Mouse (Mus musculus): ENCODE results near the gene Cdkn2b. TPM values are rescaled to one million over a fixed set of nuclear protein-coding genes. Genes with fewer than 3 reads are reported as not detected.

The Cdkn2b gene
- polyA plus RNA-seq, 1 experiment from 2014 or later = 0.34 TPM

DNA sequence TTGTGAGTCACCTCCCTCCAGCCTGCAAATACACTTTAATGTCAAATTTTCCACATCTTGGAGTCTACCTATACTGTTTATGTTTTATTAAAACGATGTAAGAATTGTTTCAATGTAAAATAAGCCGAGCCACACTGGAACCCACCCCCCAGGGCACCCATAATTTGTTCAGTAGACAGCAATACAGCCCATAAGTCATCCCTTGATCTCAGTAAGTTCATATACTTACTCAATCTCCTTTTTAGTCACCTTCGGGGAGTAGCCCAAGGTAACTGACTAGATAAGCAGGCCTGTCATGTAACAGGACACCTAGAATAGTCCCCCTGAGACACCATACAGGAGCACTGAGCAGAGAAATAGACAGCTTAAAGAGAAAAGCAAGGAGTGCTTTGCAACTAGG, 5.1 kb downstream of the Cdkn2b start:
- WGBS = 6% methylated on average over 3 of the region's 3 CpGs
- Histone ChIP-seq H3K27ac (no peak overlapping the region), H3K4me3 (no peak overlapping the region), H3K27me3 (ENCODE audit: low read depth, poor library complexity, severe bottlenecking) (peaks cover 100% of the 10 kb centered on the region), H3K4me1 (peaks cover 9% of the 10 kb centered on the region), H3K36me3 (no peaks in the 10 kb centered on the region), H3K9me3 (replicated peaks) (no peaks in the 10 kb centered on the region)
- DNase-seq (ENCODE audit: low spot score) = no peak

DNA sequence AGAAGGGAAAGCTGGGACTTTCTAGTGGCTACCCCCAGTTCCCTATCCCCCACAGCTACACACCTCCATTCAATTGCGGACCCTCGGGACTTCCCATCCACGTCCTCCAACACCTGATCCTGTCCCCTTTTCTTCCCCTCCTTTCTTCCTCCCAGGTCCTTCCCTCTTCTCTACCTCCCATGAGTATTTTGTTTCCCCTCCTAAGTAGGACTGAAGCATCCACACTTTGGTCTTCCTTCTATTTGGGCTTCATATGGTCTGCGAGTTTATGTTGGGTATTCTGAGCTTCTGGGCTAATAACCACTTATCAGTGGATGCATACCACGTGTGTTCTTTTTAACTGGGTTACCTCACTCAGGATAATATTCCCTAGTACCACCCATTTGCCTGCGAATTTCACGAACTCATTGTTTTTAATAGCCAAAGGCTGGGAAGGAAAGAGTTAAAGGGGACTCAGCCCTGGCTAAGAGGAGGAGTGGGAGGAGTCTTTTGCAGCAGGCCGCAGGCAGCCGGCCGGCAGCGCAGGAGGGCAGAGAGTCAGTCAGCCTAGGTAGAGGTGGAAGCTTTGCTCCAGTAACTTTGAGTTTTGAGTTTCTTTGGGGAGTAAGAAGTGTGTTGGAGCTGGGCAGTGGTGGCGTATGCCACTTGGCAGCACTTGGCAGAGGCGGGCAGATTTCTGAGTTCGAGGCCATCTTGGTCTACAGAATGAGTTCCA, 7.4 kb downstream of the Cdkn2b start:
- Histone ChIP-seq H3K36me3 (no peaks in the 10 kb centered on the region), H3K9me3 (replicated peaks) (no peaks in the 10 kb centered on the region), H3K27me3 (ENCODE audit: low read depth, poor library complexity, severe bottlenecking) (peaks cover 98% of the 10 kb centered on the region), H3K4me3 (no peak overlapping the region), H3K27ac (no peak overlapping the region), H3K4me1 (peaks cover 5% of the 10 kb centered on the region; the same call in 1 of the 2 replicates)
- peak; percentile 64 for DNase-seq (ENCODE audit: low spot score)
- under 1% methylated on average over 14 of the region's 14 CpGs for WGBS

GRCm38 (mm10) chr4:89302129-89302528, 8.7 kb downstream of the Cdkn2b start:
- Histone ChIP-seq H3K27me3 (ENCODE audit: low read depth, poor library complexity, severe bottlenecking) (peaks cover 98% of the 10 kb centered on the region), H3K36me3 (no peaks in the 10 kb centered on the region), H3K27ac (no peak overlapping the region), H3K9me3 (replicated peaks) (no peaks in the 10 kb centered on the region), H3K4me1 (peaks cover 5% of the 10 kb centered on the region; the same call in 1 of the 2 replicates), H3K4me3 (no peak overlapping the region)
- WGBS = 3% methylated on average over 1 of the region's 1 CpGs
- no peak for DNase-seq (ENCODE audit: low spot score)

DNA sequence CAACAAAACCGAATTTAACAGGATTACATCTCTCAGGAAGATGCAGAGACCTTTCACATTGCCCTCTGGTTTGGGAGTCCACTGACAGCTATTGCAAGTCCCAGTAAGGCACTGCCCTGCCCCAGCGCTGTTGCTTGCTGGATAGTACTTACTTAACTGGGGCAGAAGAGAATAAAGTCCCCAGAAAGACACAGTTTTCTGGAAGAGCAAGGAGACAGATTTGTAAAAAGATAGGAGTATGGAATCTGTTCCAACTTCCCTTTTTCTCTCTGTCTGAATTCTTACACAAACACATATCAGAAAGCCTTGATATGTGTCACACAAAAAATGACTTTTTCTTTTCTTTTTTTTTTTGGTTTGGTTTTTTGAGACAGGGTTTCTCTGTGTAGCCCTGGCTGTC, 11.1 kb downstream of the Cdkn2b start:
- H3K27me3 ChIP-seq (ENCODE audit: low read depth, poor library complexity, severe bottlenecking) = peaks cover 98% of the 10 kb centered on the region
- peaks cover 15% of the 10 kb centered on the region for H3K4me1 ChIP-seq
- no peak overlapping the region for H3K27ac ChIP-seq
- WGBS = 3% methylated on average over 2 of the region's 2 CpGs
- no peaks in the 10 kb centered on the region for H3K9me3 ChIP-seq (replicated peaks)
- no peaks in the 10 kb centered on the region for H3K36me3 ChIP-seq
- no peak overlapping the region for H3K4me3 ChIP-seq
- no peak for DNase-seq (ENCODE audit: low spot score)

DNA sequence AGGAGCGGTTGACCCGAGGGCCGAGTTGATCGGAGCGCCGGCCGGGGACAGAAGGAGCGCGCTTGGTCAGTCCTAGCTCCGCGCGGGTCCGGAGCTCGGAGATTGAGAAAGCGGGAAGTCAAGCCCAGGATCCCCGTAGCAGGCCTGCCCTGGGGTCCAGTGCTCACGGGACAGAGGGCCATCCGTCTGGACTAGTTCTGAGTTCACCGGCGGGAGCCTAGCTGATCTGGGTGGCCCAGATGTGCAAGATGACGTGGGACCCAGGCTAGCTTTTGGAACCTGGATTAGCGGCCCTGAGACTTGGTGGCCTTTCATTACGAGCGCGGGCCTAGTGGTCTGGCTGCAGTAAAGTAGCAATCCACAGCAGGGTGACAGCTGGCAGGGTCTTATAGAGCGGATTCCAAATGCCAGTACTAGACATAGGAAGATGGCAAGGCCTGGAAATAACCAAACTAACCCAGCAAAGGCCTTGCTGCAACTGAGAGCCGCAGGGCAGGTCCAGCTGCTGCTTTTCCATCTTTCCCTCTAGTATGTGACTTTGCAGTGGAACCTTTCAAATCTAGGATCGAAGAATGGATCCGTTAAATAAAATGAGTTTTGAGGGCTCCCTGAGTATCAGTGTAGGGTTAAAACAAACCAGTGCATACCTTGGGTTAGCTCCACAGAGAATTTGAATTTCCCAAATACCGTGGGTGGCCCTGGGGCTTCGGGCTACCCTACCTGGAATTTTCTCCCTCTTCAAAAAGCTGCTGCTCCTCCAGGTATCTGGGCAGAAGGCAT, 15.2 kb downstream of the Cdkn2b start:
- H3K4me1 ChIP-seq = peaks cover 18% of the 10 kb centered on the region
- H3K9me3 ChIP-seq (replicated peaks) = no peaks in the 10 kb centered on the region
- H3K27me3 ChIP-seq (ENCODE audit: low read depth, poor library complexity, severe bottlenecking) = peaks cover 98% of the 10 kb centered on the region
- H3K4me3 ChIP-seq = peak overlapping the region; percentile 66
- peak; percentile 71 for DNase-seq (ENCODE audit: low spot score)
- no peak overlapping the region for H3K27ac ChIP-seq
- H3K36me3 ChIP-seq = no peaks in the 10 kb centered on the region
- 1% methylated on average over 31 of the region's 31 CpGs for WGBS

DNA sequence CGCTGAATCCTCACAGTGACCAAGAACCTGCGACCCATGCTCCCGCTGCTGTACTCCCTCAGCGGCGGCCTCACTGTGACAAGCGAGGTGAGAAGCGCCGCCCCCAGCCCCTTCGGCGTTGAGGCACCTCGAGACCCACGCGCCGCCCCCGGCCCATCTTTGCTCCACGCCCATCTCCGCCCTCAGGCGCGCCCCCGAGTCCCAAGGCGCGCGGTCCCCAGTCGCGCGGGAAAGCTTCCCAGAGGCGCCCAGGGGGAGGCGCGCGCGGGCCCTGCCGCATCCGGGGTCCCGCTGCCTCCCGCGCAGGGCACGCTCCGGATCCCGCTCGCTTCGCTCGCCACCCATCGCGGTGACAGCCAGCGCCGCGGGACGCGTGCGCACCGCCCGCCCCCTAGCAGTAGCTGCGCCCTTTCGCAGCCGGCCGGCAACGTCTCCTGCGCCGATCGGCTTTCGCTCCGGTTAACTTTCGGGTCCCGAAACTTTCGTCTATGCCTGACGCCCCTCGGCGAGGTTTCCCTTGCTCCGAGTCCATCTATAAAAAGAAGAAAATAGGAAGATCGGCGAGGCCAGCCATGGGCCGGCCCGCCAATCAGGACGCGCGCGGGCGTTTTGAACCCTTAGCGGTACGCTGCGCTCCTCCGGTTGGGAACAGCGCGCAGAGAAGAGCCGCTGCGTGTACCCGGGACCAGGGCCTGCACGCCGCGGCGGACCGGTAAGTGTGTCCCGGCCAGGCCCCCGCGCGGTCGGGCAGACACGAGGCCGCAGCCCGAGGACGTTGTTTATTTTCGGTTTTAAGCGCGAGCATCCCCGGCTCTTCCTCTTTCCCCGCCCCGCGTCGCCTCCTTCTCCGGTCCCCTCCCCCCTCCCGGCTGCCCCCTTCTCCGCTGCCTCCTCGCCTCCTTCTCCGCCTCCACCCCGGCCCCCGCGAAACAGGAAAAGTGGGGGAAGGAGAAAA, 16.1 kb downstream of the Cdkn2b start, which contains the start of gene Cdkn2a:
Cdkn2a (minus strand) TSS at position 168 of the 955 bp plus-strand sequence.
- peak within 1 kb of the TSS; percentile 66 for H3K4me3 ChIP-seq
- peak; percentile 72 for DNase-seq (ENCODE audit: low spot score)
- H3K4me1 ChIP-seq = peaks cover 18% of the 10 kb centered on the region
- no peak within 1 kb of the TSS for H3K27ac ChIP-seq
- WGBS = under 1% methylated on average over 117 of the region's 117 CpGs
- H3K36me3 ChIP-seq = no peaks in the 10 kb centered on the region
- H3K27me3 ChIP-seq (ENCODE audit: low read depth, poor library complexity, severe bottlenecking) = peaks cover 98% of the 10 kb centered on the region
- H3K9me3 ChIP-seq (replicated peaks) = no peaks in the 10 kb centered on the region

DNA sequence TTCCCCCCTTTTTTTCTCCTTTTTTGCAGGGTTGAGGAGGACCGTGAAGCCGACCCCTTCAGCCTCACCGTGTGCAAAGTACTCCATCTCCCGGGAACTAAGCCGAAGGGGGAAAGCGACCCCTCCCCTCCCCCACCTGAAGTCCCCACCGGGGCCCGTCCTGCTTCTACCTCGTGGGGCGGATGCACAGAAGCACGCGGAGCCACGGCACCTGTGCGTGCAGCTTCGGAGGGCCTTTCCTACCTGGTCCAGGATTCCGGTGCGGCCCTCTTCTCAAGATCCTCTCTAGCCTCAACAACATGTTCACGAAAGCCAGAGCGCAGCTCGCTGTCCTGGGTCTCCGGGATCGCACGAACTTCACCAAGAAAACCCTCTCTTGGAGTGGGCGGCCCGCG, 16.8 kb downstream of the Cdkn2b start:
- H3K9me3 ChIP-seq (replicated peaks) = no peaks in the 10 kb centered on the region
- no peak for DNase-seq (ENCODE audit: low spot score)
- H3K4me1 ChIP-seq = peaks cover 18% of the 10 kb centered on the region
- no peak overlapping the region for H3K27ac ChIP-seq
- H3K36me3 ChIP-seq = no peaks in the 10 kb centered on the region
- peaks cover 98% of the 10 kb centered on the region for H3K27me3 ChIP-seq (ENCODE audit: low read depth, poor library complexity, severe bottlenecking)
- peak overlapping the region; percentile 66 for H3K4me3 ChIP-seq
- 1% methylated on average over 24 of the region's 26 CpGs for WGBS

DNA sequence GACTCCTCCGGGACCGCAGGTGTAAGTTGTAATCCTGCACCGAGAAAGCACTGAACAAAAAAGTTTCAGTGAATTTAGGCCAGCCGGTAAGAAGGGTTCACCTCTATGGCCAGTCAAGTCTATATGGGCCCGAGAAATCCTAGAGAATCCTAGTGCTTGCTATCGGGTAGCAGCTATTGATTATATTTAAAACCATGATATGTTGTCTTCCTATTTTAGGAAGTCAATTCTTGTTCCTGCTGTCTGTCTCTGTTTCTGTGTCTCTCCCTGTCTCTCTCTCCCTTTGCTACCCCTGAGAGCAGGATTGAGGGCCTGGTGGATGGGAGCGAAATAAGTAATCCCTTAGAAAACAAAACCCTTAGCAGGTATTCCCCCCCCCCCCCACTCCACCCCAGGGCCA, 17.3 kb downstream of the Cdkn2b start:
- Histone ChIP-seq H3K9me3 (replicated peaks) (no peaks in the 10 kb centered on the region), H3K4me1 (peaks cover 18% of the 10 kb centered on the region), H3K4me3 (no peak overlapping the region), H3K36me3 (no peaks in the 10 kb centered on the region), H3K27ac (no peak overlapping the region), H3K27me3 (ENCODE audit: low read depth, poor library complexity, severe bottlenecking) (peaks cover 100% of the 10 kb centered on the region)
- no peak for DNase-seq (ENCODE audit: low spot score)
- 3% methylated on average over 7 of the region's 7 CpGs for WGBS

DNA sequence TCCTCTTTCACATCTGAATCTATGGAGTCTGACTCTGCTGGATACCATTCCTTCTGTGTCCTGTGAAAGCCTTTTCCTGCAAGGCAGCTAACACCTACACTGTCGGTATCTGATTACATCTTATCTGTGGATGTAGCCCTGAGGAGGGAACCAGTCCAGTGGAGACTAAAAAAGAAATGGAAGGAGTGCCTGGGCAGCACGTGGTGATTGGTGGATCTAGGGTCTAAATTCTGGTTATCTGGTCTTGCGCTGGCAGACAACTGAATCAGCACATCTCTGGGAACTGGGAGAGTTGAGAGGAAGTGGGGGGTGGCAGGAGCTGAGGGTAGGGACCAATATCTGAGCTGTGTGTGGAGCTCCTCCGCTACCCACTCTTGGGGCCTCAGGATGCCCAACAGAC, 21.8 kb downstream of the Cdkn2b start:
- Histone ChIP-seq H3K27ac (no peak overlapping the region), H3K36me3 (no peaks in the 10 kb centered on the region), H3K27me3 (ENCODE audit: low read depth, poor library complexity, severe bottlenecking) (peaks cover 98% of the 10 kb centered on the region), H3K4me1 (peaks cover under 1% of the 10 kb centered on the region), H3K4me3 (no peak overlapping the region), H3K9me3 (replicated peaks) (no peaks in the 10 kb centered on the region)
- no peak for DNase-seq (ENCODE audit: low spot score)
- WGBS = 1% methylated on average over 4 of the region's 4 CpGs

- WGBS = 5% methylated on average over 1 of the region's 1 CpGs
- Histone ChIP-seq H3K4me1 (peaks cover 9% of the 10 kb centered on the region), H3K27me3 (ENCODE audit: low read depth, poor library complexity, severe bottlenecking) (peaks cover 98% of the 10 kb centered on the region), H3K36me3 (no peaks in the 10 kb centered on the region), H3K27ac (no peak overlapping the region), H3K9me3 (replicated peaks) (no peaks in the 10 kb centered on the region), H3K4me3 (no peak overlapping the region)
- no peak for DNase-seq (ENCODE audit: low spot score)
Observed at GRCm38 (mm10) chr4:89286566-89286965, 24.3 kb downstream of the Cdkn2b start.

- no peak overlapping the region for H3K4me3 ChIP-seq
- H3K27ac ChIP-seq = no peak overlapping the region
- peaks cover 98% of the 10 kb centered on the region for H3K27me3 ChIP-seq (ENCODE audit: low read depth, poor library complexity, severe bottlenecking)
- H3K9me3 ChIP-seq (replicated peaks) = no peaks in the 10 kb centered on the region
- H3K36me3 ChIP-seq = no peaks in the 10 kb centered on the region
- WGBS = 31% methylated on average over 7 of the region's 7 CpGs
- H3K4me1 ChIP-seq = peaks cover 9% of the 10 kb centered on the region
- no peak for DNase-seq (ENCODE audit: low spot score)
Observed at GRCm38 (mm10) chr4:89285688-89286087, 25.2 kb downstream of the Cdkn2b start.

- DNase-seq (ENCODE audit: low spot score) = peak; percentile 30
- no peaks in the 10 kb centered on the region for H3K9me3 ChIP-seq (replicated peaks)
- WGBS = 2% methylated on average over 12 of the region's 12 CpGs
- H3K36me3 ChIP-seq = no peaks in the 10 kb centered on the region
- no peak overlapping the region for H3K27ac ChIP-seq
- H3K4me3 ChIP-seq = no peak overlapping the region
- peaks cover 98% of the 10 kb centered on the region for H3K27me3 ChIP-seq (ENCODE audit: low read depth, poor library complexity, severe bottlenecking)
- H3K4me1 ChIP-seq = peaks cover 9% of the 10 kb centered on the region
Observed at GRCm38 (mm10) chr4:89282661-89283060, 28.2 kb downstream of the Cdkn2b start.

All from limb, embryonic 10.5 days (tissue).